Mouse (Mus musculus): ENCODE results near the gene Slc38a3. TPM values are rescaled to one million over a fixed set of nuclear protein-coding genes. Genes with fewer than 3 reads are reported as not detected.

Slc38a3 gene
- total RNA-seq, 2 experiments from 2014 or later: 0.30 to 1.0 TPM

Other genes with a start within 250 kb of the Slc38a3 start
- 10 to 100 TPM; 43.7 to 49.9 TPM for gene Tmem115, start 135.6 kb downstream of the Slc38a3 start, total RNA-seq (2021)
- gene Cyb561d2, start 127.3 kb downstream of the Slc38a3 start, total RNA-seq (2021): 10 to 100 TPM; 16.7 to 27.4 TPM
- gene Nprl2, start 127.3 kb downstream of the Slc38a3 start, total RNA-seq (2021): 10 to 100 TPM; 27.9 to 29.2 TPM
- gene Zmynd10, start 122.2 kb downstream of the Slc38a3 start, total RNA-seq (2021): under 1 TPM; 0.20 to 0.66 TPM
- gene Rassf1, start 118.0 kb downstream of the Slc38a3 start, total RNA-seq (2021): 10 to 100 TPM; 20.4 to 21.6 TPM
- gene Tusc2, start 106.3 kb downstream of the Slc38a3 start, total RNA-seq (2021): 10 to 100 TPM; 45.2 to 52.5 TPM
- gene Hyal2, start 101.6 kb downstream of the Slc38a3 start, total RNA-seq (2021): 10 to 100 TPM; 35.8 to 37.8 TPM
- gene Hyal1, start 92.6 kb downstream of the Slc38a3 start, total RNA-seq (2021): 10 to 100 TPM in 1 of 2 experiments, 1 to 10 TPM in 1; 8.6 to 10.1 TPM
- gene Naa80, start 90.6 kb downstream of the Slc38a3 start, total RNA-seq (2021): 10 to 100 TPM; 14.5 to 19.5 TPM
- 1 to 10 TPM in 1 of 2 experiments, under 1 TPM in 1; 0.99 to 1.6 TPM for gene Hyal3, start 88.7 kb downstream of the Slc38a3 start, total RNA-seq (2021)
- gene Ifrd2, start 81.9 kb downstream of the Slc38a3 start, total RNA-seq (2021): 10 to 100 TPM; 37.8 to 43.1 TPM
- 1 to 10 TPM; 4.6 to 8.4 TPM for gene Sema3b, start 60.3 kb downstream of the Slc38a3 start, total RNA-seq (2021)
- 100 to 1,000 TPM; 221 to 245 TPM for gene Gnai2, start 34.2 kb downstream of the Slc38a3 start, total RNA-seq (2021)
- gene Gnat1, start 10.2 kb upstream of the Slc38a3 start, total RNA-seq (2021): not detected
- gene Sema3f, start 40.9 kb upstream of the Slc38a3 start, total RNA-seq (2021): 10 to 100 TPM; 22.6 to 41.3 TPM
- gene Rbm5, start 101.5 kb upstream of the Slc38a3 start, total RNA-seq (2021): 100 to 1,000 TPM in 1 of 2 experiments, 10 to 100 TPM in 1; 91.6 to 126 TPM
- 10 to 100 TPM; 45.6 to 55.8 TPM for gene Rbm6, start 203.7 kb upstream of the Slc38a3 start, total RNA-seq (2021)
- gene Mon1a, start 218.6 kb upstream of the Slc38a3 start, total RNA-seq (2021): 10 to 100 TPM; 17.7 to 19.8 TPM
- gene Mst1r, start 237.3 kb upstream of the Slc38a3 start, total RNA-seq (2021): 10 to 100 TPM in 1 of 2 experiments, 1 to 10 TPM in 1; 5.2 to 11.9 TPM

All from adrenal gland, postnatal 36 days (tissue).